Mouse (Mus musculus) C2C12 (cell line): ENCODE data around the gene Pllp.

ENCODE experiments used
- CTCF ChIP-seq: IDR thresholded peaks from one replicate; pipeline ENCODE4 v1.5.1; 2011; ENCODE audit not compliant: control insufficient read depth, insufficient read depth, insufficient read length
- USF1 ChIP-seq: IDR thresholded peaks from one replicate; pipeline ENCODE4 v1.6.1; 2011; ENCODE audit warnings: low read depth, mild to moderate bottlenecking, control low read depth, moderate library complexity

DNA sequence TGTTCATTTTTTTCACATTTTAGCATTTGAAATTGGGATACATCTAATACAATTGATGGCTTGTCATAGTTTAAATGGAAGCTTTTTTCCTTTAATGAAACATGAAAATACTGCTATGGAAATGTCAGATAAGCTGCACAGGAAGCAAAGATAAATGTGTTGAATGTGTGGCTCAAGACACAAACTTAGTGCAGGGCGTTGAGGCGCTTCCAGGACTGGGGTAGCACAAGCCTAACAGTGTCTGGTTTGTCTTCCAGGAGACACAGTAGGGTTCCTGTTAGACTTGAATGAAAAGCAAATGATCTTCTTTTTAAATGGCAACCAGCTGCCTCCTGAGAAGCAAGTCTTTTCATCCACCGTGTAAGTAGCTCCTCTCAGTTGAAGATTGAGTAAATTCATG lies 46.6 kb downstream of the Pllp start:
- TF ChIP-seq USF1 (no peak), CTCF (no peak)
